26 mouse cellular contexts compared by ENCODE assay signal in the genomic region with DNA sequence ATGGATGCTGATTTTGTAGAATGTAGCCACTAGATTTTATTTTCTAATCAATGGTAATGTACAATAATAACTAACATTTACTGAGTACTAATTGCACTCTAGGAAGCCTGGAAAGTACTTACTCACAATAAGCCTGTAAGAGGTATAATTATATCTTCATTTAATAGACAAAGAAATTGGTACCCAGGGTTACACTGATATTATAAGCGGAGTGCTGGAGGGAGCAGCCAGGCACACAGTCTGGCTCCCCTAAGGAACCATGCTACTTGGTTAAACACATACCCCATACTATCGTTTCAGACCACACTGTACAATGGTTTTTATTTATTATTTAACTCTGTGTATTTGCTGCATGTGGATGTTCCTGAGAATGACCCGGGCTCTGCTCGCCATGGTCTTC. TPM values are rescaled to one million over a fixed set of nuclear protein-coding genes. Genes with fewer than 3 reads are reported as not detected.
DNase-seq lines count a peak whose midpoint lies in the region; ATAC-seq and TF ChIP-seq lines count a peak whose summit lies in the region.
"Had no signal": no experiment of that assay in that cellular context is flagged by ENCODE, and none has a peak within 500 bp of the region (broad histone marks: within the 10 kb centered on the region; RNA-seq: fewer than 3 reads in every experiment).

No protein-coding gene starts in this region.

- no peak for TF ChIP-seq CTCF in brain, embryonic 14.5 days (IDR thresholded peaks at IDR 0.05; ENCODE audit: borderline replicate concordance, extremely low read depth, insufficient read depth, insufficient read length)

- ATAC-seq in hindbrain, embryonic 16.5 days, result 0 out of 2 replicates have a peak, but pooled peaks have one; percentile 42
- no peak for ATAC-seq in hindbrain, embryonic 14.5 days (ENCODE audit: low FRiP score)
- 0 out of 2 replicates have a peak, but pooled peaks have one; percentile 57 for ATAC-seq in forebrain, embryonic 15.5 days (replicated peaks)
- ATAC-seq in neural tube, embryonic 14.5 days (ENCODE audit: low read depth), result peak; percentile 41; the same call in 1 of the 2 replicates
- ATAC-seq: CD4-positive, CD25-positive, alpha-beta regulatory T cell, adult 4 months; intestine, postnatal 0 days had no signal

- no peak overlapping the region for H3K9ac ChIP-seq in hindbrain, embryonic 16.5 days (ENCODE audit: low read depth, low read length)
- no peak overlapping the region for H3K9ac ChIP-seq in hindbrain, embryonic 14.5 days
- no peak overlapping the region for H3K9ac ChIP-seq in forebrain, embryonic 15.5 days (replicated peaks)
- no peak overlapping the region for H3K9ac ChIP-seq in neural tube, embryonic 14.5 days (replicated peaks; ENCODE audit: low read depth, low read length)
- H3K9ac ChIP-seq: heart, embryonic 12.5 days; heart, embryonic 15.5 days; hindbrain, embryonic 13.5 days had no signal

- H3K9me3 ChIP-seq in hindbrain, embryonic 16.5 days (ENCODE audit: control insufficient read depth, low read length), result no peaks in the 10 kb centered on the region
- no peaks in the 10 kb centered on the region for H3K9me3 ChIP-seq in hindbrain, embryonic 14.5 days (ENCODE audit: control insufficient read depth, low read length)
- H3K9me3 ChIP-seq in forebrain, embryonic 15.5 days, result no peaks in the 10 kb centered on the region
- H3K9me3 ChIP-seq in neural tube, embryonic 14.5 days (ENCODE audit: control insufficient read depth, low read length), result no peaks in the 10 kb centered on the region
- H3K9me3 ChIP-seq: heart, embryonic 12.5 days; heart, embryonic 15.5 days; hindbrain, embryonic 10.5 days; hindbrain, embryonic 13.5 days had no signal

- no peak for DNase-seq in hindbrain, embryonic 14.5 days (ENCODE audit: low spot score)
- peak; percentile 37 for DNase-seq in brain, embryonic 14.5 days (ENCODE audit: low read depth)
- DNase-seq in frontal cortex, postnatal 36 days (ENCODE audit: low spot score in 2 of 2), result no peak
- no peak for DNase-seq in spleen, postnatal 36 days (ENCODE audit: low spot score in 2 of 2)
- no peak for DNase-seq in kidney, adult 11 months
- DNase-seq: adrenal gland, adult 2 months; adrenal gland, postnatal 14 days; cerebellum, adult 18-20 months; cerebellum, adult 9-10 months; cerebellum, postnatal 14 days; gastrocnemius, postnatal 25 days; heart, adult 18-20 months; heart, postnatal 10 days; heart, postnatal 36 days had no signal

- no peak overlapping the region for H3K4me2 ChIP-seq in hindbrain, embryonic 16.5 days (ENCODE audit: low read length)
- H3K4me2 ChIP-seq in hindbrain, embryonic 14.5 days (replicated peaks), result no peak overlapping the region
- no peak overlapping the region for H3K4me2 ChIP-seq in forebrain, embryonic 15.5 days (replicated peaks)
- no peak overlapping the region for H3K4me2 ChIP-seq in neural tube, embryonic 14.5 days (ENCODE audit: low read depth, low read length)
- H3K4me2 ChIP-seq: heart, embryonic 12.5 days; heart, embryonic 15.5 days; hindbrain, embryonic 13.5 days had no signal

- H3K27me3 ChIP-seq in hindbrain, embryonic 16.5 days (replicated peaks; ENCODE audit: control insufficient read depth, insufficient read depth, low read length), result no peaks in the 10 kb centered on the region
- no peaks in the 10 kb centered on the region for H3K27me3 ChIP-seq in hindbrain, embryonic 14.5 days (ENCODE audit: control insufficient read depth, insufficient read depth, low read length)
- no peaks in the 10 kb centered on the region for H3K27me3 ChIP-seq in forebrain, embryonic 15.5 days
- H3K27me3 ChIP-seq in neural tube, embryonic 14.5 days (ENCODE audit: control insufficient read depth, insufficient read depth, low read length), result no peaks in the 10 kb centered on the region
- H3K27me3 ChIP-seq: heart, embryonic 12.5 days; heart, embryonic 15.5 days had no signal

- no peaks in the 10 kb centered on the region for H3K36me3 ChIP-seq in hindbrain, embryonic 16.5 days (ENCODE audit: control insufficient read depth, insufficient read depth, low read length)
- no peaks in the 10 kb centered on the region for H3K36me3 ChIP-seq in hindbrain, embryonic 14.5 days (replicated peaks; ENCODE audit: control insufficient read depth, insufficient read depth)
- H3K36me3 ChIP-seq in forebrain, embryonic 15.5 days, result no peaks in the 10 kb centered on the region
- no peaks in the 10 kb centered on the region for H3K36me3 ChIP-seq in neural tube, embryonic 14.5 days (ENCODE audit: control insufficient read depth, insufficient read depth, low read length)
- H3K36me3 ChIP-seq: heart, embryonic 12.5 days; heart, embryonic 15.5 days; hindbrain, embryonic 10.5 days; hindbrain, embryonic 13.5 days had no signal

- no peak overlapping the region for H3K27ac ChIP-seq in hindbrain, embryonic 16.5 days (ENCODE audit: low read depth, low read length)
- H3K27ac ChIP-seq in hindbrain, embryonic 14.5 days, result no peak overlapping the region
- H3K27ac ChIP-seq in forebrain, embryonic 15.5 days (replicated peaks), result no peak overlapping the region
- H3K27ac ChIP-seq in neural tube, embryonic 14.5 days (ENCODE audit: low read depth, low read length), result no peak overlapping the region
- H3K27ac ChIP-seq: heart, embryonic 15.5 days; hindbrain, embryonic 10.5 days; hindbrain, embryonic 13.5 days had no signal

- TF ChIP-seq POLR2A in brain, embryonic 14.5 days (IDR thresholded peaks at IDR 0.05; ENCODE audit: borderline replicate concordance, extremely low read depth, insufficient read depth, insufficient read length, poor library complexity, severe bottlenecking), result no peak

- 82% methylated on average over 4 of the region's 4 CpGs for WGBS in hindbrain, embryonic 16.5 days
- 87% methylated on average over 4 of the region's 4 CpGs for whole genome bisulfite sequencing in hindbrain, embryonic 14.5 days
- 78% methylated on average over 4 of the region's 4 CpGs for WGBS in forebrain, embryonic 15.5 days
- WGBS in neural tube, embryonic 14.5 days, result 87% methylated on average over 4 of the region's 4 CpGs

- no peaks in the 10 kb centered on the region for H3K4me1 ChIP-seq in hindbrain, embryonic 16.5 days (ENCODE audit: control insufficient read depth, insufficient read depth, low read depth, low read length)
- H3K4me1 ChIP-seq in hindbrain, embryonic 14.5 days (replicated peaks; ENCODE audit: control insufficient read depth, insufficient read depth, low read length), result no peaks in the 10 kb centered on the region
- H3K4me1 ChIP-seq in forebrain, embryonic 15.5 days, result no peaks in the 10 kb centered on the region
- no peaks in the 10 kb centered on the region for H3K4me1 ChIP-seq in neural tube, embryonic 14.5 days (ENCODE audit: control insufficient read depth, insufficient read depth, low read length)
- H3K4me1 ChIP-seq: heart, embryonic 12.5 days; heart, embryonic 15.5 days; hindbrain, embryonic 10.5 days; hindbrain, embryonic 13.5 days had no signal

- no peak overlapping the region for H3K4me3 ChIP-seq in hindbrain, embryonic 16.5 days (ENCODE audit: low read length)
- H3K4me3 ChIP-seq in hindbrain, embryonic 14.5 days (replicated peaks; ENCODE audit: low read length), result no peak overlapping the region
- H3K4me3 ChIP-seq in forebrain, embryonic 15.5 days, result no peak overlapping the region
- no peak overlapping the region for H3K4me3 ChIP-seq in neural tube, embryonic 14.5 days (ENCODE audit: low read depth, low read length)
- H3K4me3 ChIP-seq: heart, embryonic 12.5 days; heart, embryonic 15.5 days; hindbrain, embryonic 10.5 days; hindbrain, embryonic 13.5 days had no signal

RNA-seq across cellular contexts. Expression of a gene that starts 46.5 kb away (rescaled TPM):
- polyA plus RNA-seq in hindbrain, embryonic 16.5 days (2015; fragmentation: Nextera tagmentation; extraction: Ambion mirVana), result 0.47 TPM in 1 of 2 replicates, not detected in the other
- polyA plus RNA-seq in hindbrain, embryonic 14.5 days (2014; fragmentation: Nextera tagmentation; extraction: Ambion mirVana), result not detected in 2 replicates
- 9.9 and 16.1 TPM in 2 replicates for polyA plus RNA-seq in brain, embryonic 14.5 days (2012; rRNA removed)
- 7.1 and 13.1 TPM in 2 replicates for polyA plus RNA-seq in forebrain, embryonic 15.5 days (2015; fragmentation: Nextera tagmentation; extraction: Ambion mirVana)
- not detected in 2 replicates for polyA plus RNA-seq in neural tube, embryonic 14.5 days (2014; fragmentation: Nextera tagmentation; extraction: Ambion mirVana)
- polyA plus RNA-seq: adrenal gland, adult 2 months; C2C12; CD4-positive, CD25-positive, alpha-beta regulatory T cell, adult 4 months; gonadal fat pad, adult 2 months; heart, embryonic 12.5 days; heart, embryonic 15.5 days; intestine, embryonic 14.5 days; intestine, postnatal 0 days had no signal
